Mouse (Mus musculus) midbrain, embryonic 16.5 days (tissue): ENCODE data around the gene AI467606. TPM values are rescaled to one million over a fixed set of nuclear protein-coding genes. Genes with fewer than 3 reads are reported as not detected.

Source experiments
- ATAC-seq: fragments of 200-750 bp; cut with Nextera tagmentation; 2 replicates; pipeline ENCODE4 v1.8.0; 2017; ENCODE audit warnings: moderate TSS enrichment
- H3K27ac ChIP-seq: fragments of 300-500 bp; sonication (generic); 2 replicates; pipeline ENCODE4 v1.5.1; 2014; ENCODE audit warnings: mild to moderate bottlenecking, low read length, mixed read lengths
- H3K27me3 ChIP-seq: fragments of 300-500 bp; sonication (generic); 2 replicates; pipeline ENCODE4 v1.6.1; 2014; ENCODE audit warnings: low read depth, low read length, mixed read lengths; ENCODE audit not compliant: control insufficient read depth, insufficient read depth
- H3K36me3 ChIP-seq: fragments of 300-500 bp; sonication (generic); 2 replicates; pipeline ENCODE4 v1.6.1; 2014; ENCODE audit warnings: mild to moderate bottlenecking, low read length, moderate library complexity, mixed read lengths; ENCODE audit not compliant: control insufficient read depth, insufficient read depth
- H3K4me1 ChIP-seq: fragments of 300-500 bp; sonication (generic); 2 replicates; pipeline ENCODE4 v1.6.1; 2014; ENCODE audit warnings: mild to moderate bottlenecking, low read length, mixed read lengths; ENCODE audit not compliant: control insufficient read depth, insufficient read depth
- H3K4me2 ChIP-seq: fragments of 300-500 bp; sonication (generic); 2 replicates; pipeline ENCODE4 v1.6.1; 2014; ENCODE audit warnings: mild to moderate bottlenecking, low read length, mixed read lengths
- H3K4me3 ChIP-seq: fragments of 300-500 bp; sonication (generic); 2 replicates; pipeline ENCODE4 v1.5.1; 2014; ENCODE audit warnings: low read depth, mild to moderate bottlenecking, low read length, moderate library complexity, mixed read lengths
- H3K9ac ChIP-seq: fragments of 300-500 bp; sonication (generic); 2 replicates; pipeline ENCODE4 v1.6.1; 2014; ENCODE audit warnings: low read depth, low read length, mixed read lengths
- H3K9me3 ChIP-seq: fragments of 300-500 bp; sonication (generic); replicated peaks from 2 replicates; pipeline ENCODE4 v1.6.1; 2014; ENCODE audit warnings: mild to moderate bottlenecking, low read length, mixed read lengths; ENCODE audit not compliant: control insufficient read depth, poor library complexity, severe bottlenecking
- WGBS: fragments of 180-500 bp; shearing (Covaris S2); extraction: QIAGEN DNeasy Blood & Tissue Kit; methylation state at CpG from one replicate; pipeline ENCODE4 v1.1.7; 2014; 5-methylcytosine and 5-hydroxymethylcytosine counted together
- polyA plus RNA-seq: library from polyadenylated mRNA; unstranded; fragments of >200 nt; fragmentation: Nextera tagmentation; extraction: Ambion mirVana; gene quantifications from 2 replicates; pipeline ENCODE4 v1.2.1, GENCODE M21; 2015

AI467606 gene
- polyA plus RNA-seq, 1 experiment from 2014 or later = 2.5 TPM

- H3K27me3 ChIP-seq = no peaks in the 10 kb centered on the region
- no peak for ATAC-seq
- WGBS = 76% methylated on average over 6 of the region's 6 CpGs
Observed at GRCm38 (mm10) chr7:127102148-127102547, 11.0 kb downstream of the AI467606 start.

GRCm38 (mm10) chr7:127103960-127104359 is 12.8 kb downstream of the AI467606 start:
- Histone ChIP-seq H3K27ac (peak overlapping the region; percentile 75), H3K27me3 (no peaks in the 10 kb centered on the region), H3K36me3 (no peaks in the 10 kb centered on the region), H3K4me2 (no peak overlapping the region; the same call in 1 of the 2 replicates), H3K9me3 (no peaks in the 10 kb centered on the region), H3K4me1 (peaks cover 11% of the 10 kb centered on the region; the same call in 1 of the 2 replicates), H3K9ac (no peak overlapping the region; the same call in 1 of the 2 replicates), H3K4me3 (no peak overlapping the region)
- no peak for ATAC-seq
- WGBS = 73% methylated on average over 6 of the region's 6 CpGs

More at GRCm38 (mm10) chr7:127102148-127102547, 11.0 kb downstream of the AI467606 start:
- Histone ChIP-seq H3K9ac (no peak overlapping the region), H3K27ac (no peak overlapping the region), H3K4me3 (no peak overlapping the region), H3K9me3 (no peaks in the 10 kb centered on the region), H3K36me3 (no peaks in the 10 kb centered on the region), H3K4me2 (no peak overlapping the region), H3K4me1 (peaks cover 11% of the 10 kb centered on the region; the same call in 1 of the 2 replicates)

- WGBS = 16% methylated on average over 17 of the region's 17 CpGs
- Histone ChIP-seq H3K4me3 (peak overlapping the region; percentile 21; the same call in 1 of the 2 replicates), H3K9ac (peak overlapping the region; percentile 61; the same call in 1 of the 2 replicates), H3K4me1 (peaks cover 11% of the 10 kb centered on the region; the same call in 1 of the 2 replicates), H3K36me3 (no peaks in the 10 kb centered on the region), H3K27ac (peak overlapping the region; percentile 75), H3K27me3 (no peaks in the 10 kb centered on the region), H3K9me3 (no peaks in the 10 kb centered on the region), H3K4me2 (peak overlapping the region; percentile 50)
- ATAC-seq = peak; percentile 82
Observed at GRCm38 (mm10) chr7:127104560-127105332, 13.6 kb downstream of the AI467606 start.

GRCm38 (mm10) chr7:127105551-127105950 is 14.4 kb downstream of the AI467606 start:
- WGBS = 59% methylated on average over 7 of the region's 7 CpGs
- no peak for ATAC-seq
- no peak overlapping the region for H3K9ac ChIP-seq
- H3K27me3 ChIP-seq = no peaks in the 10 kb centered on the region
- H3K27ac ChIP-seq = peak overlapping the region; percentile 75; the same call in 1 of the 2 replicates
- H3K4me1 ChIP-seq = peaks cover 11% of the 10 kb centered on the region; the same call in 1 of the 2 replicates
- no peaks in the 10 kb centered on the region for H3K36me3 ChIP-seq
- H3K9me3 ChIP-seq = no peaks in the 10 kb centered on the region
- H3K4me3 ChIP-seq = no peak overlapping the region
- no peak overlapping the region for H3K4me2 ChIP-seq

GRCm38 (mm10) chr7:127110239-127111007 is 19.3 kb downstream of the AI467606 start:
- Histone ChIP-seq H3K27ac (no peak overlapping the region), H3K36me3 (no peaks in the 10 kb centered on the region), H3K27me3 (no peaks in the 10 kb centered on the region), H3K4me1 (no peaks in the 10 kb centered on the region), H3K9me3 (no peaks in the 10 kb centered on the region), H3K4me2 (no peak overlapping the region), H3K9ac (no peak overlapping the region), H3K4me3 (no peak overlapping the region)
- peak; percentile 73; the same call in 1 of the 2 replicates for ATAC-seq
- WGBS = 47% methylated on average over 18 of the region's 18 CpGs

- no peaks in the 10 kb centered on the region for H3K4me1 ChIP-seq
- no peak overlapping the region for H3K27ac ChIP-seq
- H3K4me3 ChIP-seq = no peak overlapping the region
- 53% methylated on average over 6 of the region's 6 CpGs for WGBS
- no peak overlapping the region for H3K9ac ChIP-seq
- no peaks in the 10 kb centered on the region for H3K27me3 ChIP-seq
- H3K36me3 ChIP-seq = no peaks in the 10 kb centered on the region
- H3K4me2 ChIP-seq = no peak overlapping the region
- ATAC-seq = no peak
- H3K9me3 ChIP-seq = no peaks in the 10 kb centered on the region
Observed at GRCm38 (mm10) chr7:127111461-127111860, 20.3 kb downstream of the AI467606 start.

- no peak for ATAC-seq
- H3K9me3 ChIP-seq = no peaks in the 10 kb centered on the region
- WGBS = 87% methylated on average over 12 of the region's 12 CpGs
Observed at GRCm38 (mm10) chr7:127112251-127112841, 21.2 kb downstream of the AI467606 start.

GRCm38 (mm10) chr7:127112921-127113597 is 21.9 kb downstream of the AI467606 start:
- no peak overlapping the region for H3K4me3 ChIP-seq
- H3K4me2 ChIP-seq = no peak overlapping the region
- H3K4me1 ChIP-seq = no peaks in the 10 kb centered on the region
- 50% methylated on average over 9 of the region's 9 CpGs for WGBS
- no peaks in the 10 kb centered on the region for H3K9me3 ChIP-seq
- no peak overlapping the region for H3K9ac ChIP-seq
- H3K36me3 ChIP-seq = no peaks in the 10 kb centered on the region
- no peak overlapping the region for H3K27ac ChIP-seq
- no peak for ATAC-seq
- no peaks in the 10 kb centered on the region for H3K27me3 ChIP-seq

More at GRCm38 (mm10) chr7:127112251-127112841, 21.2 kb downstream of the AI467606 start:
- no peaks in the 10 kb centered on the region for H3K27me3 ChIP-seq
- H3K4me1 ChIP-seq = no peaks in the 10 kb centered on the region
- H3K27ac ChIP-seq = no peak overlapping the region
- H3K4me3 ChIP-seq = no peak overlapping the region
- H3K36me3 ChIP-seq = no peaks in the 10 kb centered on the region
- H3K9ac ChIP-seq = no peak overlapping the region
- no peak overlapping the region for H3K4me2 ChIP-seq
